Mouse (Mus musculus) R1 (cell line): ENCODE data around the gene Lrrc8c.
"Not testable (repeated sequence)": the region's sequence is repeated elsewhere in the genome, so short reads cannot be mapped to it uniquely, and the experiment has no call there.

ENCODE experiments used
- DNase-seq: peaks from one replicate; pipeline ENCODE4 v3.0.0-alpha.2; 2018; ENCODE audit warnings: low read depth, low spot score

The Lrrc8c gene

GRCm38 (mm10) chr5:105636484-105637191 lies 117.5 kb downstream of the Lrrc8c start:
- DNase-seq, result peak; percentile 81

- DNase-seq, result not testable (repeated sequence)
Observed at GRCm38 (mm10) chr5:105638266-105638665, 119.1 kb downstream of the Lrrc8c start.

GRCm38 (mm10) chr5:105638916-105639315 lies 119.7 kb downstream of the Lrrc8c start:
- no peak for DNase-seq

GRCm38 (mm10) chr5:105639363-105639762 lies 120.2 kb downstream of the Lrrc8c start:
- DNase-seq, result no peak

GRCm38 (mm10) chr5:105642517-105642916 lies 123.3 kb downstream of the Lrrc8c start:
- DNase-seq, result peak; percentile 46

- no peak for DNase-seq
Observed at GRCm38 (mm10) chr5:105643276-105643675, 124.1 kb downstream of the Lrrc8c start.

DNA sequence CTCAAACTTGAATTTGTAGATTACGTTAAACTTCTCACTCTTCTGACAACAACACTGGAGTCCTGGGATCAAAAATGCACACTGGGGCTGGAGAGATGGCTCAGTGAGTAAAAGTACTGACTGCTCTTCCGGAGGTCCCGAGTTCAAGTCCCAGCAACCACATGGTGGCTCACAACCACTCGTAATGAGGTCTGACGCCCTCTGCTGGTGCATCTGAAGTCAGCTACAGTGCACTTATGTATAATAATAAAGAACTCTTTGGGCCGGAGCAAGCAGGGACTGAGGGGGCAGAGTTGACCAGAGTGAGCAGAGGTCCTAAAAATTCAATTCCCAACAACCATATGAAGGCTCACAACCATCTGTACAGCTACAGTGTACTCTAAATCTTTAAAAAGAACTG lies 125.0 kb downstream of the Lrrc8c start:
- peak; percentile 37 for DNase-seq

DNA sequence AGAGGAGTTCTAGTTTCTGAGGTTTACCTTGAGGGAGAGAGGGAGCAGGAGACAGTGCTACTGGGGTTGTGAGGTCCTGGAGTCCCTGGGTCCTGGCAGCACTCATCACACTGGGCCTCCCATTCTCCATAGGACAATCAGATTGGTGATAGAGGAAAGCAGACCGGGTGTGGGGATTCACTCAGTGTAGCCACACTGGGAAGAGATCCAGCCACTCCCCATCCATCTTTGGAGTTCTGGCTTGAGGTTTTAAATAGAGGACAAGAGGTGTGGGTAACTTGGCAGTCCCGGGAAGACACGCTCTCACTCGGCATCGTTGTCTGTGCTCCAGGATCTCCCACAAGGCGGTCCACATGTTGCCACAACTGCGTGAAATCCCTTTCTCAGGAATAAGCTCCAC lies 127.9 kb downstream of the Lrrc8c start:
- no peak for DNase-seq

GRCm38 (mm10) chr5:105648648-105649287 lies 129.6 kb downstream of the Lrrc8c start:
- peak; percentile 52 for DNase-seq

GRCm38 (mm10) chr5:105649514-105650001 lies 130.4 kb downstream of the Lrrc8c start:
- no peak for DNase-seq

DNA sequence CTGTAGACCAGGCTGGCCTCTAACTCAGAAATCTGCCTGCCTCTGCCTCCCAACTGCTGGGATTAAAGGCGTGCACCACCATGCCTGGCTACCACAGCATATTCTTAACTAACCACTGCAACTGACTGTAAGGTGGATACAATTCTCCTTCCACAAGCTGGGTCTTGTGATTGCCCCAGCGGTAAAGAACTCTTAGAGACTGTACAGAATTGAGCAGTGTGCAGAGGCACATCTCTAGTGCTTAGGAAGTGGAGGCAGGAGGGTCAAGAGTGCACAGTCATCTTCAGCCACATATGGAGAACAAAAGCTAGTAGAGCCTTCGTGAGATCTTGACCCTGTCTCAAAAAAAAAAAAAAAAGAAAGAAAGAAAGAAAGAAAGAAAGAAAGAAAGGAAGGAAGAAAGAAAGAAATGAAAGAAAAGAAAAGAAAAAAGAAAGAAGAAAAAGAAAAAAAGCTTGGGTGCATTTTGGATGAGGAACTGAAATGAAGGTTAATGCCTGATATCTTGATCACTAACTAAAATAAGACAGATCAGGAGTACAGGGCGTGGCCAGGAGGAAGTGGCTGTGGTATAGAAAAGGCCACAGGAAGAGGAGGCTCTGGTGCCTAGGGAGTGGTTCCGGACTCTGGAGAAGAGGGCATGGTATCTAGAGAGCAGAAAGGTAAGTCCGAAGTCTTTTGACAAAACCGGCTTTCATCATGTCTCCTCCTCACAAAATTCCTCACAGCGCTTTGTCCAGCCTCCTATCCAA lies 131.7 kb downstream of the Lrrc8c start:
- DNase-seq, result no peak

DNA sequence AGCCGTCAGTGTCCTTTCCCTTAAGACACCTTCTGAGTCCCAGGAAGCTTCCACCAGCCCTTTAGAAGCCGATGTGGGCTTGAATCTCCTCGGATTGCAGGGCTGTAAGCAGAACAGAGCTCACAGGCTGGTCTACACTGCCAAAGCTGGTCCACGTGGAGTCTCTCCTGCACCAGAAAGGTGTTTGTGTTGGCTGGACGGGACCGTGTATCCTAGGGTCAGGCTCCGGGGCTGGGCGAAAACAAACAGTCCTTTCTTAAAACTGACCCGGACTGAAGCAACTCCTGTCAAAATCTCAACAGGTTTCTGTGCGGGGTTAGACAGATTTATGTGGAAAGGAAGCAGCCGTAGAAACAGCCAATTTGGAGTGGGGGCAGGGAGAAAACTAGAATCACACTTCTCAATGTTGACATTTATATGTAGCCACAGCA lies 132.4 kb downstream of the Lrrc8c start:
- DNase-seq, result no peak

DNA sequence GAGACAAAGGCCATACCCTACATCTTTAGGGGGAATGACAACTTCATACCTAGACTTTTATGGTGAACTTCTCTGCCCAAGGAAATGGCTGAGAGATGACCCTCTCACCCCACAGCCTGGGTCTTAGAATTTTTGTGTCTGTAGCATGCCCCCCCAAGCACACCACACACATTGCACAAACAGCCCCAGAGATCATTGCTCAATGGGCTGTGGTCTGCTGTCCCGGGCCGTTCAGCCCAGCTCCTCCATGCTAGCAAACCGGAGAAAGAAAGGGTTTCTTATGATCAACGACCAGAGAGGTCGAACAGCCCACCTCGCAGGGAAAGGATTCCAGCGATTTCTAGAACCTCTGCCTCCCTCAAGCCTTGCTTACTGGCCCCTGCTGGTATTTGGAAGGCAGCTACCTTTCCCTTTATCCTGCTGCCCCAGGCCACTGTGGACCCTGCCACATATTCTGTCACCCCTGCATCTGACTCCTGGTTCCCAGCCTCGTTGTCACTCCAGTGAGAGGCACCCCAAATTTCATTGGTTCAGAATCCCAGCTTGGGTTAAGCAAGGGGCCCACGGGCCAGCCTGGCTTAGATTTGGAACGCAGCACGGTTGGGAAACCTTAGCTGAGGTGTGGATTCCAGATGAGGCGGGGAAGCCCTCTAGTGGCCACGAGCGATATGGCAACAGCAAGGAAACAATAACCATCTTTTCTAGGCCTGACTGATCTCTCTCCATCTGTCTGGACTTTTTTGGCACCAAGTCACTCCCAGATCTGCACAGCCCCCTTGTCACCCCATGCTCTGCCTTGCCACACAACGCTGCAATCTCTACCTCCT lies 135.3 kb downstream of the Lrrc8c start:
- peak; percentile 76 for DNase-seq

DNA sequence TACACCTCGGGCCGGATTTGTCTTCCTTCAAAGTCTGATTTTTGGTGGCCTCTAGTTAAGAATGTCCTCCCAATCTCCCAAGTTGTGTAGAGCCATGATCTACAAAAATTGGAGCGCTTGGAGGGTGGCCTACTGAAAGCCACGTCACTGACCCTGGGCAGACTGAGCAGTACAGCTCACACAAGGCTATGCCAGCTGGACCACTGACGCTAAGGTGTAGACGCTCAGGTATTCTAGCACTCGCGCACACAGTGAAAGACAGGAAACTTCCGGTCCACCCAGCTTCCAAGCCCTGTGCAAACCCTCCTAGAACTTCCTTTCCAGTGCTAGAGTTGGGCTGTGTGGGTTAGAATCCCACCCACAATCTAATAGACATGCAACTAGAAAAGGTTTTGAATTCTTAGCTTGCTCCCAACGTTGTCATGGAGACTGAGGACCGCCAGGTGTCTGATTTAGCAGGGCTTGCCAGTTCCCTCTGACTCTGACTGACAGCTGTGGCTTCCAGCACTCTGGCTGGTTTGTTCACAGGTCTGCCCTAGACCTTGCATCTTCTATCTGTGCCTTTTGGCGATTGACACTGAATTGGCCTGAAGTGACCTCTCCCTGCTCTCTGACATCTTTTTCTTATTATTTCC lies 136.0 kb downstream of the Lrrc8c start:
- peak; percentile 66 for DNase-seq

GRCm38 (mm10) chr5:105661894-105662293 lies 142.7 kb downstream of the Lrrc8c start:
- no peak for DNase-seq
